Mouse (Mus musculus): ENCODE results near the gene Phactr1.

- TF ChIP-seq CTCF (IDR thresholded peaks at IDR 0.05; ENCODE audit: low read depth, low read length) (no peak), POLR2A (IDR thresholded peaks at IDR 0.05; ENCODE audit: extremely low read depth, insufficient read depth, low read length) (no peak)
Observed at GRCm38 (mm10) chr13:42744467-42744866, 64.0 kb downstream of the Phactr1 start.
